Mouse (Mus musculus) thymus, adult 2 months (tissue): ENCODE data around the gene Kiss1.

ENCODE experiments used
- CTCF ChIP-seq: fragments of 200-500 bp; IDR thresholded peaks from 2 replicates; pipeline ENCODE4 v1.5.1; 2012; ENCODE audit warnings: mild to moderate bottlenecking, control low read depth, low read length, moderate library complexity, borderline replicate concordance; ENCODE audit not compliant: control insufficient read depth, poor library complexity, insufficient read depth; ENCODE audit errors: extremely low read depth
- POLR2A ChIP-seq: fragments of 200-500 bp; IDR thresholded peaks from 2 replicates; pipeline ENCODE4 v1.6.1; 2012; ENCODE audit warnings: mild to moderate bottlenecking, low read length, control low read depth, moderate library complexity; ENCODE audit not compliant: control insufficient read depth, poor library complexity, insufficient read depth; ENCODE audit errors: extremely low read depth

DNA sequence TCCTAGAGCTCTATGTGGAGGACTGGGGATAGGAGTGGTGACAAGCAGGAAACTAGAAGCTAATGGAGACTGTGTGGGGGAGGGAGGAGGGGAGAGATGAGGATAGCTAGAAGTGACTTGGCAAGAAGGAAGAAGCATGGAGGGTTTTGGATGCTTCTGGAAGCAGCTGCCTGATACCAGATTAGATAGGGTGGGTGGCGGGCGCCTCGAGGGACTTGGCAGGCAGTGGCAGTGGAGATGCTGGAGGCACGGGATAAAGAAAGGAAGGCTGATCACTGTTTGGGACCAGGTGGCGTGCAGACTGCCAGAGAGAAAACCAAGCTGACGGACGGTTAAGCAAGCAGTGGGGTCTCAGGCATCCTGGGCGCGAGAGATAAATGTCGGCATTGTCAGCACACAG, 9.7 kb upstream of the Kiss1 start:
- TF ChIP-seq POLR2A (no peak), CTCF (no peak)
